Mouse (Mus musculus) testis, adult 10 weeks (tissue): Measurements from ENCODE around the gene Cds2. TPM values are rescaled to one million over a fixed set of nuclear protein-coding genes. Genes with fewer than 3 reads are reported as not detected.

Experiments used
- polyA plus RNA-seq: library from polyadenylated mRNA; stranded (reverse); fragments of 350-450 nt; fragmentation: Illumina TruSeq; extraction: RNeasy Lipid Tissue Mini Kit (QIAGEN cat#74804); gene quantifications from one replicate; pipeline ENCODE4 v1.2.3, GENCODE M21; 2014; ENCODE audit warnings: low read depth, low replicate concordance

The Cds2 gene
- 9.6 TPM for polyA plus RNA-seq

GRCm38 (mm10) chr2:132262879-132263398 is at the start of gene Cds2:
Gene Cds2, plus strand, starts transcription at chr2:132263148.

DNA sequence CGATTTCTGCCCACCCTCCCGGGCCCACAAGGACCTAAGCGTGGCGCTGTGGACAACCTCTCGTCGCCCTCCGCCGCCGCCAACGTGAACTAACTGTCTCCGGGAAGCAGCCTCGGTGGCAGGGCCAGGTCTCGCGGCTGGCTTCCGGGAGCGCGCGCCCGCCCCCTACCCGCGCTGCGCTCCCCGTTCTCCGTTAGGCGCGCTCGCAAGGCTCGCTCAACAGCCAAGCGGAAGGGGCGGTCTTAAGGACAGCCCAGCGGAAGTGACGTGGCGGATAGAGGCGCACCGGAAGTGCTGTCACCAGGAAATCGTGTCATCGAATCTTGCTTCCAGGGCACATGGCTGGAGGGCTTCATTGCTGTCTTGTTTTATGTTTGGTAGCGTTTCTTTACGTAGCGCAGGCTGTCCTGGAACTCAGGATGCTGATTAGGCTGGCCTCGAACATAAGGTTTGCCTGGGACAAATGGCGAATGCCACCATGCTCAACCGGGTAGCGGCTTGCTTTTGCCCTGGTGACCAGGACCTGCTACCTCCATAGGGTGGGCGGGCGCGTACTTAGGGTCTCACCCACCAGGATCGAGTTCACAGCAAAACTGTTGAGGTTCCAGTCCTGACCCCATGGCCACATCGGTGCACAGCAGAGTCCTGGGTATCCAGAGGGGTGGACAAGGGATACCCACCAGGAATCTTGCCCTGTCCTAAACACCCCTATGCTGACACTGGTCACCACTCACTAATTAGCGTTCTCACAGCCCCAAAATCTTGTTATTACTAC is 15.2 kb upstream of the Cds2 start, which contains the start of gene Tmem230:
Gene Tmem230, minus strand, starts transcription at position 269 of the 775 bp plus-strand sequence.

DNA sequence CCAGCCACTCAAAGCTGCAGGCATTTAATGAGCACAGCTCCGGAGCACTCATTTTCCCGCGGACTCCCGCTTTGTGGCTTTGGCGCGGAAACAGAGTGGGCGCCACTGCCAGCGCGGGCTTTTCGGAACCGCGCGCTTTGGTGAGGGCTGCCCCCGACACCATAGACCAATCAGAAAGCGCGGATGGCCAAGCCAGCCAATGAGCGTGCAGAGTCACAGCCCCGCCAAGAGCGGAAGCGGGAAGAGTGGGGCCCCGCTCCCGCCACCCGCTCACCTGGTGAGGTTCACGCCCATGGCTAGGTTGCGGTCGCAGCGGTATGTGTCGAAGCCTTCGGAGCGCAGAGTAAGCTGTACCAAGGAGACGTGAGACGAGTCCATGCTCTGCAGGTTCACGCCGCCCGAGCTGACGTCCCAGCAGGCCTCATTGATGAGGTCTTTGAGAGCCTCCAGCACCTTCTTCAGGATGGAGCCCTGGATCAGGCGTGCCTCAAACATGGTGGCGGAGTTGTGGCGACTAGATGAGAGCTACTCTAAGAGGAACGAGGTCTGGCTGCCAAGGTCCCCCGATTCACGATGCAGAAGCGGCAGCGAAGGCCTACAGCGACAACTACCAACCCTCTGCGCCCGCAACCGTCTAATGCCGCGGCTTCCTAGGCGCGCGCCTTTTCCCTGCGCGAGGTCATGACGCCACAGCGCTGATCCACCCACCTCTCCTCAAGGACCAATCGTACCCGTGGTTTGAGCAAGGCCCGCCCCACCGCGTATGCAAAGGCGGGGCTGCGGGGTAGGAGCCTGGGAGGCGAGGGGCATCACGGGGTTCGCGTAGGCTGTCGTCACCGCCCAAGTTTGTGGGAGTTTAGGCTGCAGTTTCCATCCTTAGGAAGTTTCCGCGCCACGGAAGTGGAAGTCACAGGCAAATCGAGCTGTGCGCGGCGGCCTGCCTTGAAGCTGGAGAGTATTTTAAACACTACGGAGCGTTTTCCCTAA is 10.1 kb upstream of the Cds2 start, which contains the start of gene Pcna:
Gene Pcna, minus strand, starts transcription at position 773 of the 987 bp plus-strand sequence.

Other genes with a start within 250 kb of the Cds2 start
- gene Rassf2, start 232.9 kb upstream of the Cds2 start, polyA plus RNA-seq: 7.4 TPM
- 3.1 TPM for gene Slc23a2, start 118.0 kb upstream of the Cds2 start, polyA plus RNA-seq
- gene Tmem230, start 15.3 kb upstream of the Cds2 start, polyA plus RNA-seq: 81.7 TPM
- gene Pcna, start 9.8 kb upstream of the Cds2 start, polyA plus RNA-seq: 297 TPM
- gene Prokr2, start 122.3 kb downstream of the Cds2 start, polyA plus RNA-seq: not detected